Mouse (Mus musculus): ENCODE measurements around the gene Pigu. TPM values are rescaled to one million over a fixed set of nuclear protein-coding genes. Genes with fewer than 3 reads are reported as not detected.

Pigu gene
- polyA plus RNA-seq, 1 experiment from 2014 or later, result 51.5 TPM

- no peaks in the 10 kb centered on the region for H3K9me3 ChIP-seq
- DNase-seq (ENCODE audit: low spot score), result no peak
- H3K4me1 ChIP-seq, result peaks cover 20% of the 10 kb centered on the region
- peaks cover 45% of the 10 kb centered on the region for H3K36me3 ChIP-seq (replicated peaks)
- 85% methylated on average over 2 of the region's 2 CpGs for WGBS
- peak overlapping the region; percentile 97 for H3K4me3 ChIP-seq
- H3K27ac ChIP-seq (replicated peaks), result no peak overlapping the region
- H3K27me3 ChIP-seq (replicated peaks; ENCODE audit: low read depth, poor library complexity, severe bottlenecking), result no peaks in the 10 kb centered on the region
These were observed 79.5 kb downstream of the Pigu start for GRCm38 (mm10) chr2:155277721-155278120.

GRCm38 (mm10) chr2:155276621-155277175, 80.5 kb downstream of the Pigu start:
- no peak for DNase-seq (ENCODE audit: low spot score)
- H3K27ac ChIP-seq (replicated peaks), result peak overlapping the region; percentile 90
- peaks cover 40% of the 10 kb centered on the region for H3K36me3 ChIP-seq (replicated peaks)
- H3K4me3 ChIP-seq, result peak overlapping the region; percentile 97
- H3K27me3 ChIP-seq (replicated peaks; ENCODE audit: low read depth, poor library complexity, severe bottlenecking), result no peaks in the 10 kb centered on the region
- WGBS, result under 1% methylated on average over 49 of the region's 49 CpGs
- H3K4me1 ChIP-seq, result peaks cover 20% of the 10 kb centered on the region
- no peaks in the 10 kb centered on the region for H3K9me3 ChIP-seq

GRCm38 (mm10) chr2:155276195-155276594, 81.0 kb downstream of the Pigu start, which contains the start of gene Map1lc3a:
Map1lc3a (plus strand) TSS chr2:155276297.
- H3K4me3 ChIP-seq, result peak within 1 kb of the TSS; percentile 97
- H3K27ac ChIP-seq (replicated peaks), result peak within 1 kb of the TSS; percentile 90
- no peaks in the 10 kb centered on the region for H3K9me3 ChIP-seq
- DNase-seq (ENCODE audit: low spot score), result peak; percentile 96
- H3K27me3 ChIP-seq (replicated peaks; ENCODE audit: low read depth, poor library complexity, severe bottlenecking), result no peaks in the 10 kb centered on the region
- H3K36me3 ChIP-seq (replicated peaks), result peaks cover 35% of the 10 kb centered on the region
- WGBS, result 2% methylated on average over 47 of the region's 47 CpGs
- H3K4me1 ChIP-seq, result peaks cover 20% of the 10 kb centered on the region

DNA sequence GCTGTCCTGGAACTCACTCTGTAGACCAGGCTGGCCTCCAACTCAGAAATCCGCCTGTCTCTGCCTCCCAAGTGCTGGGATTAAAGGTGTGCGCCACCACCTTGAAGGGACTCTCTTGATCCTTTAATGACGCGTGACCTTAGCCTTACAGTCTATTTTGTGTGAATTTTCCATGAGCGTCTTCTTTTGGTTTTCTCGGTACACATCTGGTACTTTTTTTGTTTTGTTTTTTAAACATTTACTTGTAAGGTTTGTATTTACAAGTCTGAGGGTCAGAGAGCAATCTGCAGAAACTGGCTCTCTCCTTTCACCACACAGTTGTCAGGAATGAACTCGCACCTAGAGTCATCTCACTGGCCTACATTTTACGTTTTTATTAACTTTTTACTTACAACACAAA, 83.6 kb downstream of the Pigu start:
- Histone ChIP-seq H3K4me3 (no peak overlapping the region), H3K27ac (replicated peaks) (no peak overlapping the region), H3K9me3 (no peaks in the 10 kb centered on the region), H3K4me1 (peaks cover 20% of the 10 kb centered on the region), H3K27me3 (replicated peaks; ENCODE audit: low read depth, poor library complexity, severe bottlenecking) (no peaks in the 10 kb centered on the region), H3K36me3 (replicated peaks) (peaks cover 14% of the 10 kb centered on the region)
- DNase-seq (ENCODE audit: low spot score), result no peak
- WGBS, result 86% methylated on average over 8 of the region's 8 CpGs

DNA sequence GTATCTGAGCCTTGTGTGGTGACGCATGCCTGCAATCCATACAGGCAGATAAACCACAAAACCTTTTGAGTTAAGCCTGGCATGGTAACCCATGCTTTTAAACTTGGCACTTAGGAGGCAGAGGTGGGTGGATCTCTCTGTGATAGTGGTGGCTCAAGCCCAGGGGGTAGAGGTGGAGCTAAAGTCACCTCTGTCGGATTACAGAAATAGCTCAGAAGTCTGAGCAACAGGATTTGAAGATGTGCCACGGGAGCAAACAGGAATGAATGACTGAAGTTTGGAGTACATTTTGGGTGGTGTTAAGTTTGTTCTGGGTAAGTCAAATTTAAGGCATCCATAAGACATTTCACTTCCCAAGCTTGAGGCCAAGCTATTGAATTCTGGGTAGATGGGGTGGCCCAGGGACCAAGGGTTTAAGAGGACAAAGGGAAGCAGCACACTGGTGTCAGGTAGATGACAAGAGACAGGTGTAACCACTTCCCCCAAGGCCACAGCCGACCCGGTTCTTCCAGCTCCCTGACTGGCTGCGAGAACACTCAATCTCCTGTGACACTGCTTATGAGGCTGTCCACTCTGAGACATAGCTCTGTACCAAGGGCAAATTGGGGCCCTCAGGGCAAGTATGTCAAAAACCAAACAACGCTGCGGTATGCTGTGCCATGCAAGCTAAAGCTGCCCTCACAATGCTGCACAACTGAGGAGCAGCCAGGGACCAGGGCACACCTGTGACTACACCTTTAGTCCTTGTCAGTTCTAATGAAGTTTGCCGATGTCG, 84.6 kb downstream of the Pigu start:
- Histone ChIP-seq H3K36me3 (replicated peaks) (peaks cover 4% of the 10 kb centered on the region), H3K9me3 (no peaks in the 10 kb centered on the region), H3K4me1 (peaks cover 17% of the 10 kb centered on the region), H3K27ac (replicated peaks) (no peak overlapping the region), H3K4me3 (no peak overlapping the region), H3K27me3 (replicated peaks; ENCODE audit: low read depth, poor library complexity, severe bottlenecking) (no peaks in the 10 kb centered on the region)
- 75% methylated on average over 10 of the region's 10 CpGs for WGBS
- peak; percentile 14 for DNase-seq (ENCODE audit: low spot score)

DNA sequence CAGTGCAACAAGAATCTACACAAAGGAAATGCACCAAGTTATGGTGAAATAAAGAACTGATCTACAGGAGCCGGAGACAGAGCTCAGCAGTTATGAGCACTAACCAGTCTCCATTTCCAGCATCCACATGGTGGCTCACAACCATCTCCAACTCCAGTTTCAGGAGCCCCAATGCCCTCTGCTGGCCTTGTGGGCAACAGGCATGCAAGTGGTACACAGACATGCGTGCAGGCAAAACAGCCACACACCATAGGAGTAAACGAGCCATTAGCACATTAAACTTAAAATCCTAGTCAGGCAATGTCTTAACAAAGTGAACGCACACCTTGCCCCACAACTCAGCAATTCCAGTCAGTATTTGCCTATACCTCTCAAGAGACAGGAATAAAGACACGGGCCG, 85.3 kb downstream of the Pigu start:
- peak; percentile 19 for DNase-seq (ENCODE audit: low spot score)
- WGBS, result 83% methylated on average over 6 of the region's 6 CpGs
- H3K4me1 ChIP-seq, result peaks cover 11% of the 10 kb centered on the region

DNA sequence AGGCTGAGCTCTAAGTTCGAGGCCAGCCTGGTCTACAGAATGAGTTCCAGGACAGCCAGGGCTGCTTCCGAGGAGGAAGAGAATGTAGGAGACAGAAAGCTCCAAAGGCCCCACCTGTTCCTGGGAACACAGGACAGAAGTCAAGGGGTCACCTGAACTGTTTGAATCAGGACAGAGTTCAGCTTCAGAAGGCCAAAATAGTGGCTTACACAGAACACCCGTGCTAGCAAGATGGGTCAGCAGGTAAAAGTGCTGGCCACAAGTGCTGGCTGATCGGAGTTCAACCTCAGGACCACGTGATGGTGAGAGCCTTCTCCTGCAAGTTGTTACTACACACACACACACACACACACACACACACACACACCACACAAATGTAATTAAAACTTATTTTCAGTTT, 90.3 kb downstream of the Pigu start:
- Histone ChIP-seq H3K36me3 (replicated peaks) (no peaks in the 10 kb centered on the region), H3K4me1 (no peaks in the 10 kb centered on the region), H3K4me3 (no peak overlapping the region), H3K27ac (replicated peaks) (no peak overlapping the region), H3K27me3 (replicated peaks; ENCODE audit: low read depth, poor library complexity, severe bottlenecking) (no peaks in the 10 kb centered on the region), H3K9me3 (no peaks in the 10 kb centered on the region)
- 83% methylated on average over 5 of the region's 5 CpGs for WGBS
- DNase-seq (ENCODE audit: low spot score), result no peak

More for the DNA sequence above, 85.3 kb downstream of the Pigu start:
- H3K9me3 ChIP-seq, result no peaks in the 10 kb centered on the region
- H3K27ac ChIP-seq (replicated peaks), result no peak overlapping the region
- H3K4me3 ChIP-seq, result no peak overlapping the region
- H3K36me3 ChIP-seq (replicated peaks), result no peaks in the 10 kb centered on the region
- H3K27me3 ChIP-seq (replicated peaks; ENCODE audit: low read depth, poor library complexity, severe bottlenecking), result no peaks in the 10 kb centered on the region

- no peak overlapping the region for H3K4me3 ChIP-seq
- H3K27ac ChIP-seq (replicated peaks), result no peak overlapping the region
- H3K4me1 ChIP-seq, result no peaks in the 10 kb centered on the region
- 90% methylated on average over 6 of the region's 6 CpGs for WGBS
- DNase-seq (ENCODE audit: low spot score), result no peak
- H3K27me3 ChIP-seq (replicated peaks; ENCODE audit: low read depth, poor library complexity, severe bottlenecking), result no peaks in the 10 kb centered on the region
- no peaks in the 10 kb centered on the region for H3K36me3 ChIP-seq (replicated peaks)
- no peaks in the 10 kb centered on the region for H3K9me3 ChIP-seq
These were observed 91.7 kb downstream of the Pigu start for GRCm38 (mm10) chr2:155265526-155265925.

DNA sequence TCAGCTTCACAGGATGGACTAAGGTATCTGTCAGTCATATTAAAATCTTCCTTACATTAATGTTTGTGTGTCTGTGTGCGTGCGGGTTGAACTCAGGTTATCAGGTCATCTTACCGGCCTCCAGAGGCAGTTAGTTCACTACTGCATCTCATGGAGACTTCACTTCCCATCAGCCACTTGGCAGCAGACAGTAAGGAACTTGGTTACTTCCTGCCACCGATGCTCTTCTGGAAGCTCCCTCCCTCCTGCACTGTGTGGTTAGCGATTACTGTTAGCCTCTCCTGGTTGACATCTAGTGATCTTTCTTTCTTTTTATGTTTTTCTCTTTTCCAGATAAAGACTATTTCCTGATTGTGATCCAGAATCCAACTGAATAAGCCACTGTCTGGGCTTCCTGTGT, 107.6 kb downstream of the Pigu start:
- WGBS, result 97% methylated on average over 5 of the region's 5 CpGs
- no peak for DNase-seq (ENCODE audit: low spot score)
- no peak overlapping the region for H3K4me3 ChIP-seq
- H3K27ac ChIP-seq (replicated peaks), result no peak overlapping the region
- no peaks in the 10 kb centered on the region for H3K9me3 ChIP-seq
- H3K4me1 ChIP-seq, result no peaks in the 10 kb centered on the region
- no peaks in the 10 kb centered on the region for H3K27me3 ChIP-seq (replicated peaks; ENCODE audit: low read depth, poor library complexity, severe bottlenecking)
- peaks cover 75% of the 10 kb centered on the region for H3K36me3 ChIP-seq (replicated peaks)

GRCm38 (mm10) chr2:155248718-155249117, 108.5 kb downstream of the Pigu start:
- Histone ChIP-seq H3K9me3 (no peaks in the 10 kb centered on the region), H3K36me3 (replicated peaks) (peaks cover 84% of the 10 kb centered on the region), H3K27ac (replicated peaks) (no peak overlapping the region), H3K4me3 (no peak overlapping the region), H3K4me1 (no peaks in the 10 kb centered on the region), H3K27me3 (replicated peaks; ENCODE audit: low read depth, poor library complexity, severe bottlenecking) (no peaks in the 10 kb centered on the region)
- no peak for DNase-seq (ENCODE audit: low spot score)
- 86% methylated on average over 2 of the region's 2 CpGs for WGBS

DNA sequence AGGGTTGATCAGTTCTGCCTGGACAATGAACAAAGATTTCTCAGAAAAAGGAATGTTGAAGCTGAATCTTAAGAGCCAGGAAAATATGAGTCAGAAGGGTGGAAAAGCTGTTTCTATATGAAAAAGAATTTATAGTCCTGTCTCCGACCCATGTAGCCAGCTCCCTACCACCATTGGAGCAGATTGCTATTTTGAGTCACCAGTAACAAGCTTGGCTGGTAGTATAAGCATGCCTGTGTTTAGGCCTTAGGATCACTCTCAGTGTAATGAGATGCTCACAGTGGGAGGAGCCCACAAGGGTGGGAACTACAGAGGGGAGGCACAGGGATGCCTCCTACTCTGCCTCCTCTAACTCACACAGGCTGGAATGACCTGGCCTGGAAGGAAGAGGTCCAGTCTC, 109.0 kb downstream of the Pigu start:
- peaks cover 89% of the 10 kb centered on the region for H3K36me3 ChIP-seq (replicated peaks)
- H3K4me1 ChIP-seq, result no peaks in the 10 kb centered on the region
- H3K27ac ChIP-seq (replicated peaks), result no peak overlapping the region
- no peaks in the 10 kb centered on the region for H3K27me3 ChIP-seq (replicated peaks; ENCODE audit: low read depth, poor library complexity, severe bottlenecking)
- H3K9me3 ChIP-seq, result no peaks in the 10 kb centered on the region
- 98% methylated on average over 1 of the region's 1 CpGs for WGBS
- DNase-seq (ENCODE audit: low spot score), result no peak
- H3K4me3 ChIP-seq, result no peak overlapping the region

DNA sequence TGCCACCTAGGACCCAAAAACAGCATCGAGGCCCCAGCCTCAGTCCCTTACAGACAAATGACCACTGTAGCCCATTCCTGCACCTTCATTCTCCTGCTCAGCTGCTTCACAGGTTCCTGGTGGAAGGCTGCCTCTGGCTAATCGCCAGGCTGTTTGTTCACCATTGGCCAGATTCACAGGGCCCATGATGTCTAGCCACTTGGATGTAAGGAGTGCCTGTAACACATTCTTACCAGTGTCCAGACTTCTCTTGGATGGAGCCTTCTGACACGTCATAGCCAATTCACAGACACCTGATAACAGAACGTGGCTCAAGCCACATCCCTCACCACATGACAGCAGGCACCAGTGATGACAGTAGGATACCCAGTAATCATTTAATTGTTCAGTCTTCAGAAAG, 111.0 kb downstream of the Pigu start:
- WGBS, result 97% methylated on average over 4 of the region's 4 CpGs
- Histone ChIP-seq H3K36me3 (replicated peaks) (peaks cover 98% of the 10 kb centered on the region), H3K4me1 (no peaks in the 10 kb centered on the region), H3K4me3 (no peak overlapping the region), H3K9me3 (no peaks in the 10 kb centered on the region), H3K27ac (replicated peaks) (no peak overlapping the region), H3K27me3 (replicated peaks; ENCODE audit: low read depth, poor library complexity, severe bottlenecking) (no peaks in the 10 kb centered on the region)
- DNase-seq (ENCODE audit: low spot score), result no peak

- Histone ChIP-seq H3K4me3 (no peak overlapping the region), H3K9me3 (no peaks in the 10 kb centered on the region), H3K27ac (replicated peaks) (no peak overlapping the region), H3K4me1 (peaks cover 8% of the 10 kb centered on the region), H3K27me3 (replicated peaks; ENCODE audit: low read depth, poor library complexity, severe bottlenecking) (no peaks in the 10 kb centered on the region), H3K36me3 (replicated peaks) (peaks cover 73% of the 10 kb centered on the region)
- DNase-seq (ENCODE audit: low spot score), result no peak
- 90% methylated on average over 7 of the region's 7 CpGs for WGBS
These were observed 114.9 kb downstream of the Pigu start for GRCm38 (mm10) chr2:155242296-155242855.
